Mouse (Mus musculus): ENCODE data around the gene Arid1b. TPM values are rescaled to one million over a fixed set of nuclear protein-coding genes. Genes with fewer than 3 reads are reported as not detected.

Arid1b gene
- polyA plus RNA-seq, 1 experiment from 2014 or later = 22.6 TPM

- 76% methylated on average over 6 of the region's 6 CpGs for WGBS
These were observed 276.7 kb downstream of the Arid1b start for GRCm38 (mm10) chr17:5270823-5271222.

GRCm38 (mm10) chr17:5273118-5273517, 279.0 kb downstream of the Arid1b start:
- WGBS = 90% methylated on average over 3 of the region's 3 CpGs
- Histone ChIP-seq H3K9ac (replicated peaks; ENCODE audit: low read depth, low read length) (no peak overlapping the region), H3K9me3 (ENCODE audit: control insufficient read depth, low read depth, low read length) (no peaks in the 10 kb centered on the region), H3K4me3 (ENCODE audit: low read depth, low read length) (no peak overlapping the region), H3K27ac (ENCODE audit: low read length) (no peak overlapping the region), H3K36me3 (ENCODE audit: control insufficient read depth, insufficient read depth, low read length) (peaks cover 7% of the 10 kb centered on the region; the same call in 1 of the 2 replicates), H3K4me2 (replicated peaks; ENCODE audit: low read depth, low read length) (no peak overlapping the region), H3K4me1 (ENCODE audit: control insufficient read depth, insufficient read depth, low read length) (no peaks in the 10 kb centered on the region; the same call in 1 of the 2 replicates), H3K27me3 (ENCODE audit: control insufficient read depth, insufficient read depth, low read length) (no peaks in the 10 kb centered on the region)
- ATAC-seq (ENCODE audit: insufficient number of reproducible peaks, insufficient read depth, low FRiP score, low read depth) = no peak

More at GRCm38 (mm10) chr17:5270823-5271222, 276.7 kb downstream of the Arid1b start:
- no peak overlapping the region for H3K27ac ChIP-seq (ENCODE audit: low read length)
- no peaks in the 10 kb centered on the region for H3K9me3 ChIP-seq (ENCODE audit: control insufficient read depth, low read depth, low read length)
- no peak overlapping the region for H3K9ac ChIP-seq (replicated peaks; ENCODE audit: low read depth, low read length)
- H3K4me3 ChIP-seq (ENCODE audit: low read depth, low read length) = no peak overlapping the region
- no peaks in the 10 kb centered on the region for H3K27me3 ChIP-seq (ENCODE audit: control insufficient read depth, insufficient read depth, low read length)
- H3K4me1 ChIP-seq (ENCODE audit: control insufficient read depth, insufficient read depth, low read length) = no peaks in the 10 kb centered on the region
- no peak overlapping the region for H3K4me2 ChIP-seq (replicated peaks; ENCODE audit: low read depth, low read length)
- no peak for ATAC-seq (ENCODE audit: insufficient number of reproducible peaks, insufficient read depth, low FRiP score, low read depth)
- H3K36me3 ChIP-seq (ENCODE audit: control insufficient read depth, insufficient read depth, low read length) = peaks cover 11% of the 10 kb centered on the region; the same call in 1 of the 2 replicates

DNA sequence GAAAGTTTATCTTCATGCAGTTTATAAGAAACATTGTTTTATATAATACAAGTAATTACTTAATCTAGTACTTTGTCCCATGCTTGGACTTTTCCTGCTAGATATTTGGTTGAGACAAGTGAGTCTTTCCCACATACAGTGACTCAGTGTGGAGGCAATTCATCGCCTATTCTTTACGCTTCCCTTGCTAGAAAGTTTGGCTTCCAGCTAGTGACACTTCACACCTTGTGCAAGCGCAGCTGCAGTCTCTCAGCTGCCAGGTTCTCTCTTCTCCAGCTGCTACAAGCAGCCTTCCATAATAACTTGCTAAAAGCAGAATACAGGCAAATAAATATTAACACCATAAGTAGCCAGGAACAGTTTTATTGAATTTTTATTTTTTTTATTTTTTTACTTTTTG, 279.6 kb downstream of the Arid1b start:
- Histone ChIP-seq H3K27me3 (ENCODE audit: control insufficient read depth, insufficient read depth, low read length) (no peaks in the 10 kb centered on the region), H3K4me1 (ENCODE audit: control insufficient read depth, insufficient read depth, low read length) (peaks cover 4% of the 10 kb centered on the region; the same call in 1 of the 2 replicates), H3K4me3 (ENCODE audit: low read depth, low read length) (no peak overlapping the region), H3K9me3 (ENCODE audit: control insufficient read depth, low read depth, low read length) (no peaks in the 10 kb centered on the region), H3K4me2 (replicated peaks; ENCODE audit: low read depth, low read length) (no peak overlapping the region), H3K9ac (replicated peaks; ENCODE audit: low read depth, low read length) (no peak overlapping the region), H3K27ac (ENCODE audit: low read length) (no peak overlapping the region), H3K36me3 (ENCODE audit: control insufficient read depth, insufficient read depth, low read length) (peaks cover 5% of the 10 kb centered on the region; the same call in 1 of the 2 replicates)
- no peak for ATAC-seq (ENCODE audit: insufficient number of reproducible peaks, insufficient read depth, low FRiP score, low read depth)
- WGBS = 55% methylated on average over 3 of the region's 3 CpGs

DNA sequence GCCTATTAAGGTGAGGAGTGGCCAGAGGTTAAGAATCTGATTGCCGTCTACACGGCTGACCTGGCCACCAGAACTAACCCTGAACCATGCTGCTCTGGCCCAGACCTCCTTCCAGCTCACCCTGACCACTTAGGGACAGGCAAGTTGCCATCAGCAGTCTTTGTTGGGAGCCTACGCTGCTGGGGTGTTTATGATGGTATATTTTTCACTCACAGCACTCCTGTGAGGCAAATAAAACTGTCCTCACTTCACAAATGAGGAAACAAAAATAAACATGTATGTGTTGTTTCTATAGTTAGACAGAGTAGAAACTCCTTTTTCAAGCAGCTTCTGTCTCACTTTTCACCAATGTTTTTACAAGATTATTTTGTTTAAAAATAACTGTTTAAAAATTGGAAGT, 280.3 kb downstream of the Arid1b start:
- Histone ChIP-seq H3K9me3 (ENCODE audit: control insufficient read depth, low read depth, low read length) (no peaks in the 10 kb centered on the region), H3K4me2 (replicated peaks; ENCODE audit: low read depth, low read length) (no peak overlapping the region), H3K27me3 (ENCODE audit: control insufficient read depth, insufficient read depth, low read length) (no peaks in the 10 kb centered on the region), H3K36me3 (ENCODE audit: control insufficient read depth, insufficient read depth, low read length) (peaks cover 5% of the 10 kb centered on the region; the same call in 1 of the 2 replicates), H3K27ac (ENCODE audit: low read length) (no peak overlapping the region), H3K4me1 (ENCODE audit: control insufficient read depth, insufficient read depth, low read length) (peaks cover 4% of the 10 kb centered on the region; the same call in 1 of the 2 replicates), H3K9ac (replicated peaks; ENCODE audit: low read depth, low read length) (no peak overlapping the region), H3K4me3 (ENCODE audit: low read depth, low read length) (no peak overlapping the region)
- 80% methylated on average over 3 of the region's 3 CpGs for WGBS
- ATAC-seq (ENCODE audit: insufficient number of reproducible peaks, insufficient read depth, low FRiP score, low read depth) = no peak

DNA sequence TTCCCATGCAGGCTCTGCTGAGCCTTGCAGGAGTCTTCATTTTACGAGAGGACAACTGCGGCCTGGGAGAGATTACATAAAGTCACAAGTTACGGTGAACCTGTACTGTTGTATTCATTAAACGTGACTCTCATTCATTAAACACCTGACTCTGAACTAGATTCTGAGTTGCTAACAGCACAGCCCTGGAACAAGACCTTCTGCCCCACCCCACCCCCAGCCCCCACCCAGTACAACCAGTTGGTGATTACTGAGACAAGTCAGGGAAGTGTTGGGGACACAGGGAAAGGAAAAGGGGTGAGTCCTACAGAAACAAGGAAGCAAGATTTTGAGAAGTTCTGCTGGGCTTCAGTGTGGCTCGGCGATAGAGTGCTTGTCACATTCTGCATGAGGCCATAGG, 281.6 kb downstream of the Arid1b start:
- no peak overlapping the region for H3K27ac ChIP-seq (ENCODE audit: low read length)
- H3K4me1 ChIP-seq (ENCODE audit: control insufficient read depth, insufficient read depth, low read length) = peaks cover 4% of the 10 kb centered on the region; the same call in 1 of the 2 replicates
- H3K27me3 ChIP-seq (ENCODE audit: control insufficient read depth, insufficient read depth, low read length) = no peaks in the 10 kb centered on the region
- WGBS = 81% methylated on average over 6 of the region's 6 CpGs
- no peaks in the 10 kb centered on the region for H3K9me3 ChIP-seq (ENCODE audit: control insufficient read depth, low read depth, low read length)
- ATAC-seq (ENCODE audit: insufficient number of reproducible peaks, insufficient read depth, low FRiP score, low read depth) = peak; percentile 37; the same call in 1 of the 2 replicates
- no peak overlapping the region for H3K4me3 ChIP-seq (ENCODE audit: low read depth, low read length)
- H3K4me2 ChIP-seq (replicated peaks; ENCODE audit: low read depth, low read length) = no peak overlapping the region
- H3K36me3 ChIP-seq (ENCODE audit: control insufficient read depth, insufficient read depth, low read length) = peaks cover 2% of the 10 kb centered on the region; the same call in 1 of the 2 replicates
- no peak overlapping the region for H3K9ac ChIP-seq (replicated peaks; ENCODE audit: low read depth, low read length)

GRCm38 (mm10) chr17:5277137-5277871, 283.2 kb downstream of the Arid1b start:
- Histone ChIP-seq H3K36me3 (ENCODE audit: control insufficient read depth, insufficient read depth, low read length) (no peaks in the 10 kb centered on the region; the same call in 1 of the 2 replicates), H3K9me3 (ENCODE audit: control insufficient read depth, low read depth, low read length) (no peaks in the 10 kb centered on the region), H3K4me2 (replicated peaks; ENCODE audit: low read depth, low read length) (no peak overlapping the region), H3K27ac (ENCODE audit: low read length) (no peak overlapping the region), H3K9ac (replicated peaks; ENCODE audit: low read depth, low read length) (no peak overlapping the region), H3K27me3 (ENCODE audit: control insufficient read depth, insufficient read depth, low read length) (no peaks in the 10 kb centered on the region), H3K4me1 (ENCODE audit: control insufficient read depth, insufficient read depth, low read length) (peaks cover 4% of the 10 kb centered on the region; the same call in 1 of the 2 replicates), H3K4me3 (ENCODE audit: low read depth, low read length) (no peak overlapping the region)
- ATAC-seq (ENCODE audit: insufficient number of reproducible peaks, insufficient read depth, low FRiP score, low read depth) = no peak
- 83% methylated on average over 17 of the region's 17 CpGs for WGBS

GRCm38 (mm10) chr17:5280499-5281053, 286.4 kb downstream of the Arid1b start:
- ATAC-seq (ENCODE audit: insufficient number of reproducible peaks, insufficient read depth, low FRiP score, low read depth) = no peak
- WGBS = 87% methylated on average over 4 of the region's 4 CpGs
- no peak overlapping the region for H3K27ac ChIP-seq (ENCODE audit: low read length)
- no peak overlapping the region for H3K4me3 ChIP-seq (ENCODE audit: low read depth, low read length)
- H3K9ac ChIP-seq (replicated peaks; ENCODE audit: low read depth, low read length) = no peak overlapping the region
- H3K27me3 ChIP-seq (ENCODE audit: control insufficient read depth, insufficient read depth, low read length) = no peaks in the 10 kb centered on the region
- H3K9me3 ChIP-seq (ENCODE audit: control insufficient read depth, low read depth, low read length) = no peaks in the 10 kb centered on the region
- peaks cover 2% of the 10 kb centered on the region; the same call in 1 of the 2 replicates for H3K36me3 ChIP-seq (ENCODE audit: control insufficient read depth, insufficient read depth, low read length)
- peaks cover 7% of the 10 kb centered on the region; the same call in 1 of the 2 replicates for H3K4me1 ChIP-seq (ENCODE audit: control insufficient read depth, insufficient read depth, low read length)
- H3K4me2 ChIP-seq (replicated peaks; ENCODE audit: low read depth, low read length) = no peak overlapping the region

- Histone ChIP-seq H3K4me1 (ENCODE audit: control insufficient read depth, insufficient read depth, low read length) (peaks cover 20% of the 10 kb centered on the region; the same call in 1 of the 2 replicates), H3K27ac (ENCODE audit: low read length) (no peak overlapping the region), H3K9ac (replicated peaks; ENCODE audit: low read depth, low read length) (no peak overlapping the region), H3K9me3 (ENCODE audit: control insufficient read depth, low read depth, low read length) (no peaks in the 10 kb centered on the region), H3K27me3 (ENCODE audit: control insufficient read depth, insufficient read depth, low read length) (no peaks in the 10 kb centered on the region), H3K4me3 (ENCODE audit: low read depth, low read length) (no peak overlapping the region), H3K36me3 (ENCODE audit: control insufficient read depth, insufficient read depth, low read length) (0 out of 2 replicates have a peak, but pooled peaks cover 2% of the 10 kb centered on the region), H3K4me2 (replicated peaks; ENCODE audit: low read depth, low read length) (no peak overlapping the region)
- ATAC-seq (ENCODE audit: insufficient number of reproducible peaks, insufficient read depth, low FRiP score, low read depth) = no peak
- WGBS = 88% methylated on average over 10 of the region's 10 CpGs
These were observed 290.7 kb downstream of the Arid1b start for GRCm38 (mm10) chr17:5284783-5285182.

All from stomach, embryonic 14.5 days (tissue).